Mouse (Mus musculus) mature B cell (primary cell): ENCODE measurements around the gene Olfr1375.
"Not testable (repeated sequence)": the region's sequence is repeated elsewhere in the genome, so short reads cannot be mapped to it uniquely, and the experiment has no call there.

Experiments
- in situ Hi-C: fragments of 300-500 bp; cut with MboI; formaldehyde crosslinking; loops from 2 replicates; pipeline ENCODE4 v1.14.3; 2019

Olfr1375 gene

DNA sequence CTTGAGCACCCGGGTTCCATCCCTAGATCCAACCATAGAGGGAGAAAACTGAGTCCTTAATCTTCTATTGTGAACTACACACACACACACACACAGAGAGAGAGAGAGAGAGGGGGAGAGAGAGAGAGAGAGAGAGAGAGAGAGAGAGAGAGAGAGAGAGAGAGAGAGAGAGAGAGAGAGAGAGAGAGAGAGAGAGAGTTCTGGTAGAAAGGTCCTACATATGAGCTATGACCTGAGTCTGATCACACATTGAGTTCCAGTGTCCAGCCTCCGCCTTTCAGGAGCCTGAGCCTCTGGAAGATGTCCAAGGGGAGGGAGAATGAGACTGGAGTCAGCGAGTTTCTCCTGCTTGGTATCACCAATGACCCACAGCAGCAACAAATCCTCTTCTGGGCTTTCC, at the start of gene Olfr1375:
TSS of gene Olfr1375 (plus strand) at position 301 of the 400 bp plus-strand sequence.
- in situ Hi-C loops = not testable (repeated sequence)

DNA sequence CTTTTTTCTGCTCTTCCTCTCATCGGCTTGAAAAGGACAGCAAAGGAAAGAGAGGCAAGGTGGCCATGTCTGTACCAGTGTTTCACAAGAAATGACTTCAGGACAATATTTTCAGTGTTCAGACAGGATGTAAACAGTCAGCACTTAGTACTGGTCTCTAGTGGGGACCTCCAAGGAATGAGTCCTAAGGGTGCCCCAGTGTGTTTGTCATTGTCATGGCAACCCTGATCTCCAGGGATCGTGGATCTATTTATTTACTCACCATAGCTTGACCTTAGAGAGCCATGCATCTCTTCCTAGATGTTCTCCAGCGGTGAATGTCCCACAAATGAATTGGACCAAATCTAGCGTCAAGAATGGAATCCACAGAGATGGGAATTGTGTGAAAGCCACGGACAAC, 44.6 kb upstream of the Olfr1375 start, which contains the start of gene Olfr51:
TSS of gene Olfr51 (plus strand) at position 301 of the 400 bp plus-strand sequence.
- in situ Hi-C loops = no loop called here

GRCm38 (mm10) chr11:51011821-51012220, 36.1 kb upstream of the Olfr1375 start:
- in situ Hi-C loops = no loop called here

GRCm38 (mm10) chr11:51013936-51014335, 34.0 kb upstream of the Olfr1375 start, which contains the start of gene Olfr54:
Gene Olfr54 (plus strand): TSS chr11:51014236.
- in situ Hi-C loops = no loop called here

- in situ Hi-C loops = no loop called here
Observed at GRCm38 (mm10) chr11:51016341-51016740, 31.6 kb upstream of the Olfr1375 start.

GRCm38 (mm10) chr11:51026811-51027210, 21.1 kb upstream of the Olfr1375 start:
- in situ Hi-C loops = not testable (repeated sequence)

DNA sequence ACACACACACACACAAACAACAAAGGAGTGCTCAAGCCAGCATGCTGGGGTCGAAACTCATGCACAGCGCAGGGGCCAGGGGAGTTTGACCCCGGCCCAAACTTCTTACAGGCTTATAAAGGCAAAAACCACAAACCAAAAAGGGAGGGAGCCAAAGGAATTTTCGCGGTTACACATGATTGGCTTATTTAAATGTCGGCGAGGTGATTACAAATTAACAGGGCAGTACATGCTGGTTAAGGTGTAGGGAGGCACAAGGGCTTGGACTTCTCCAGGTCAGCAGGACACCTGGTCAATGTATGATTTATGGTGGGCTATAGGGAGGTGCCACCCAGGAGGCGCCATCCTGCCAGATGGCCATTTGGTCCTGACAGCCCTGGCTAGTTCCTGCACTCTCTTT, 18.5 kb upstream of the Olfr1375 start:
- in situ Hi-C loops = not testable (repeated sequence)

DNA sequence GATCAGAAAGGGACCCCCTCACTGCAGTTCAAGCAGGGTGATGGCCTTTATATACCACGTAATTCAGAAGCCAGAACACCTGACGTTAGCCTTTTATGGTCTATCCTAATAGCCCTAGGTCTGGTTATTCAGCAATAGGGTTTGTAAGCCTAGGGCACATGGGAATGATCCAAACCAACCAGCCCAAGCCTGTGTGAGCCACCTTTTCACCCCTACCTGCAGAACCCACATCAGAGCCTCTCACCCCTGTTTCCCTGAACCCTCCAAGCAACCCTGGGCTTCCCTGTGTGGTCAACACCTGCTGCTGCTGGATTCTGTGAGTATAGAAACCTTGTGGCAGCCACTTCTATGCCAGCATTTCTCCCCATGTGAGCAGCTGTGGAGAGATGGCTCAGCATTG, 17.7 kb upstream of the Olfr1375 start:
- in situ Hi-C loops = no loop called here

DNA sequence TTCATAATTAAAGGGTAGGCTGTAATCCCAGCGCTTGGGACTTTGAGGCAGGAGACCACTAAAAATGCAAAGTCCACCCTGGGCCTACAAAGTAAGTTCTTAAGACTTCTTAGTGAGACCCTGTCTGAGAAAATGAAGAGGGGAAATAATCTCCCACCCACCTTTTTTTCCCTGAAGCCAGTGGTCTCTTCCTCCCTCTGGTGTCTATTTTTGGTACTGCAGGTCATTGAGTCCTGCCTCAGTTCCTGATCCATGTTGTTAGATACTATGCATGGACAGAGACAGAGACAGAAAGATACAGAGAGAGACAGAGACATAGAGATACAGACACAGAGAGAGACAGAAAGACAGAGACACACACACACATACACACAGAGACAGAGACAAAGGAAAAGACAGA, 15.1 kb upstream of the Olfr1375 start:
- in situ Hi-C loops = no loop called here

DNA sequence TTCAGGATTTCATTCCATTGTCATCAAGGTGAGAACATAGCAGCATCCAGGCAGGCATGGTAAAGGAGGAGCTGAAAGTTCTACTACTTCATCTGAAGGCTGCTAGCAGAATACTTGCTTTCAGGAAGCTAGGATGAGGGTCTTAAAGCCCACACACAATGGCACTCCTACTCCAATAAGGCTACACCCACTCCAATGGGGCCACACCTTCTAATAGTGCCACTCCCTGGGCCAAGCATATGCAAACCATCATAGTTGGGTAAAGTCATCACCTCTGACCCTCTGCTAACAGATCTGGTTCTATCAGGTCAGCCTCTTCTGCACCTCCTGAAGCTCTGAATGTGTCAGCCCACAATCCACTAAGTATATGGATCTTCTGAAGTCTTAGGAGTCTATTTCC, 13.8 kb upstream of the Olfr1375 start:
- in situ Hi-C loops = not testable (repeated sequence)

GRCm38 (mm10) chr11:51035951-51036350, 12.0 kb upstream of the Olfr1375 start:
- in situ Hi-C loops = no loop called here

DNA sequence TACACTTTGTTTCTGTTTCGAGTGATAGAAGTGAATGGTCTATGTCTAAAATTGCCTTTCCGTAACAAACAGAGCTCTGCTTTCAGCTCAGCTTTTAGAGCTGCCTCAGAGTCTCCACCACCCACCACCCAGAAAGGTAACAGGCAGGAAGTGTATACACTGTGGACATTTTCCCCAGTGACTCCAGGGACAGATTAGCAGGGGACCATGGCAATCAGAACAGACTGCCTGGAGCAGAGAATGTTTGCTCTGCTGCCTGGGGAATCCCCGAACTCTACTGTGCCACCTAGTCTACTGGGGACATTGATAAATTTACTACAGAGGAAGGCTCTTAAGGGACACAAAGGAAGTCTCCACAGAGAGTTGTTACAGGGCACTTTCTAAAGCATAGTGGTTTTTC, 3.1 kb upstream of the Olfr1375 start:
- in situ Hi-C loops = not testable (repeated sequence)

DNA sequence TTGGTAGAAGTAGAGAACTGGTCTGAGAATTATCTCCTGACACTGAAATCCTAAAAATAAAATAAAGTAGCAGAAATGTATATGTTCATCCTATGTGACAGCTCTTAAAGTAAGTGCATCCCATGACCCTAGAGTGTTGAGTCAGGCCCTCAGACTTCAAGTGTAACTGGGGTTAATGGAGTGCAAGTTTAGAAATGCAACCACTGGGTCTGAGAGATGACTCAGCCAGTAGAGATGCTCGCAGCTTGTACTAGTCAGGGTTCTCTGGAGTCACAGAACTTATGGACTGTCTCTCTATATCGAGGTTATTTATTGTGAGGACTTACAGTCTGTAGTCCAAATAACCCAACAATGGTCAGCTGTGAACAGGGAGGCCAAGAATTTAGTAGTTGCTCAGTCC, 3.8 kb downstream of the Olfr1375 start:
- in situ Hi-C loops = no loop called here

DNA sequence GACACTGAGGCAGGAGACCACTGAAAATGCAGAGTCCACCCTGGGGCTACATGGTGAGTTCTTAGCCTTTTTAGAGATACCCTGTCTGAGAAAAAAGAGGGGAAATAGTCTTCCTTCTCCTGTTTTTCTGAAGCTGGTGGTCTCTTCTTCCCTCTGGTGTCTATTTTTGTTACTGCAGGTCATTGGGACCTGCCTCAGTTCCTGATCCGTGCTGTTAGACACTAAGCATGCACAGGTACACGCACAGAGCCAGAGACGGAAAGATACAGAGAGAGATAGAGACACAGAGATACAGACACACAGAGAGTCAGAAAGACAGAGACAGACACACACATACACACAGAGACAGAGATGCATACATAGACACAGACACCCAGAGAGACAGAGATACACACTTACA, 5.3 kb downstream of the Olfr1375 start:
- in situ Hi-C loops = no loop called here

DNA sequence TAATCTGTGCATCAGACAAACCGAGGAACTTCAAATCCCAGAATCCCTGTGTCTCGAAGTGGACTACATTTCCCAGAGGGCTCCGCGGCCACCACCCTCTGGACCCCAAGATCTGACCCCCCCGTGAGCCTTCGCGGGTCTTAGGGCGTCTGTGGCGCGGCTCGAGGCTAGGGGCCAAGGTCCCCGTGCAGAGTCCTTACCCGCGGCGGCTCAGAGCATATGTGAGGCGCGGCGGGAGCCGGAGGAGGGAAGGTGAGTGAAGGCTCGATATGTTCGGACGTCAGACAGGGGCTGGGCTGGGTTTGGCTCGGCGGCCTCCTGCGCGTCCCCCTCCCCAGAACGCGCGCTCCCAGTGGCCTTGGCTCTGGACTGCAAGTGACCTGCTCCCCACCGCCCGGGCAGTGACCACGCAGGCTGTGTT, 11.3 kb downstream of the Olfr1375 start, which contains the start of gene Zfp354a:
TSS of gene Zfp354a (plus strand) at position 107 of the 421 bp plus-strand sequence.
- in situ Hi-C loops = no loop called here

- in situ Hi-C loops = no loop called here
Observed at GRCm38 (mm10) chr11:51059640-51060039, 11.7 kb downstream of the Olfr1375 start.

- in situ Hi-C loops = no loop called here
Observed at GRCm38 (mm10) chr11:51060981-51061380, 13.1 kb downstream of the Olfr1375 start.

DNA sequence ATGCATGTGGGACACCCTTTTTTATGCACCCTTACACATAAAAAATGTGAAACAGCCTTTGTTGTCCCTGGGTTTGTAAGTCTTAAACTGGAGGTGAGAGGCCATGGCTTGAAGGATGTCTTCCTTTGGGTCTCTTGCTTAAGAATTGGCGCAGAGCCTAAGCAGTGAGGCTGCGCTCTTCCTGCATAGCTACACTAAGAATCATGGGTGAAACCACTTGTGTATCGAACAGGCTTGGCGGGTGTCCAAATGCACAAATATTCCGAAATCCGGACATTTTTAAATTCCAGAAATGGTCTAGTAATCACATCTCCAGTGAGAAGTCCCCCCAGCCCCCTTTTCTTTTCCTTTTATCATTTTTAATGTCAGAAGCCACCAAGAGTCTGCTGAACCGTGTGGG, 15.4 kb downstream of the Olfr1375 start:
- in situ Hi-C loops = no loop called here

DNA sequence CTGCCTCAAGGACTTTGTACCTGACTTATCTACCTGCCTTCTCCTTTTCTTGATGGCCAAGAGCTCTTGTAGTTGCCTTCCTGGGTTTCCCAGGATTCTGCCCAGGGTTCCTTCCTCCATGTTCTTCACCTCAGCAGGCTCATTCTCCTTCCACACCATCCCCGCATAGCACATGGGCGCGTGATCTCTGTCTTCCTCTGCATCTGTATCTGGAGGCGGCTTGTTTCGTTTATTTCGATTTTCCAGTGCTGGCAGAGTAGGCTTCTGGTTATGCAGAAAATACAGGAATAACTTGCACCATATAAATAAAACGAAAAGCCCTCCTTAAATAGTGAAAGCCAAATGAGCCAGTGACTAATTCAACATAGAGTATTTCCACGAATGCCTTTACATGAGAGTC, 15.9 kb downstream of the Olfr1375 start:
- in situ Hi-C loops = no loop called here

GRCm38 (mm10) chr11:51084527-51084926, 36.6 kb downstream of the Olfr1375 start:
- in situ Hi-C loops = no loop called here

DNA sequence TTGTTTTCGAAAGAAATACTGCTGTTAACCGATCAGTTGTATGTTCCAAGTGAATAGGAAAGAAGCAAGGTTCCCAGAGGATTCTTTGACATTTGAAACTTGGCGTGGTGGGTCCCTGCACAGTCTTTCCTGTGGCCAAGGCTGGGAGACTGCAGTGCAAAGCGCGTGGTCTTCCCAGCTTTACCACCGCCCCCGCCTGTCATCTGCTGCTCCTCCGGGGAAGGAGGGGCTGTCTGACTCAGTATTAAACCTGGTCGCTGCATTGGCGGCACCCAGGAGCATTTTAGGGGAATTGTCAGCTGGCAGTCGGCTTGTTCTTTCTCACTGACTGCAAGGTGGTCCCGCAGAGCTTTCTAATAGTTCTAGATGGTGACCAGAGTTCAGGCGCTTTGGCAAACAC, 37.4 kb downstream of the Olfr1375 start:
- in situ Hi-C loops = no loop called here
